Mouse (Mus musculus) hematopoietic stem cell, adult 5-6 weeks (primary cell): ENCODE data around the gene Cope. TPM values are rescaled to one million over a fixed set of nuclear protein-coding genes. Genes with fewer than 3 reads are reported as not detected.

Source experiments
- ATAC-seq, 2 experiments: fragments of 125-278 bp in 1 of 2; replicated peaks in 1 of 2; 2 replicates each; pipeline ENCODE4 v1.8.0; 2016 to 2017; ENCODE audit warnings: inconsistent platforms in 2 of 2, mild to moderate bottlenecking in 2 of 2, moderate number of reproducible peaks in 2 of 2, low read depth in 1 of 2, moderate TSS enrichment in 1 of 2; ENCODE audit not compliant: low FRiP score in 2 of 2, poor library complexity in 2 of 2, severe bottlenecking in 2 of 2, insufficient read depth in 1 of 2, low TSS enrichment in 1 of 2
- total RNA-seq: library from RNA; stranded (forward); fragments of 172-1452, 232-1000 nt; gene quantifications from 2 replicates; pipeline ENCODE4 v1.2.3, GENCODE M21; 2017

The Cope gene
- total RNA-seq, 1 experiment from 2014 or later = 63.0 TPM

GRCm38 (mm10) chr8:70361484-70362032 is 59.2 kb downstream of the Cope start:
- ATAC-seq = no peak

Other genes with a start within 250 kb of the Cope start
- gene Tm6sf2, start 229.6 kb upstream of the Cope start, total RNA-seq = 0.63 TPM in 1 of 2 replicates, not detected in the other
- gene Hapln4, start 219.1 kb upstream of the Cope start, total RNA-seq = 0.31 TPM in 1 of 2 replicates, not detected in the other
- not detected in 2 replicates for gene Ncan, start 181.6 kb upstream of the Cope start, total RNA-seq
- gene Nr2c2ap, start 171.2 kb upstream of the Cope start, total RNA-seq = 11.4 and 13.9 TPM in 2 replicates
- gene Rfxank, start 163.4 kb upstream of the Cope start, total RNA-seq = 6.8 and 22.8 TPM in 2 replicates
- gene Borcs8, start 163.0 kb upstream of the Cope start, total RNA-seq = 39.0 and 43.0 TPM in 2 replicates
- 0.25 TPM in 1 of 2 replicates, not detected in the other for gene Mef2b, start 162.8 kb upstream of the Cope start, total RNA-seq
- gene Tmem161a, start 130.2 kb upstream of the Cope start, total RNA-seq = 10.8 and 17.1 TPM in 2 replicates
- gene Slc25a42, start 90.2 kb upstream of the Cope start, total RNA-seq = 1.9 and 4.2 TPM in 2 replicates
- 52.8 and 62.7 TPM in 2 replicates for gene Sugp2, start 68.3 kb upstream of the Cope start, total RNA-seq
- gene Armc6, start 68.1 kb upstream of the Cope start, total RNA-seq = 3.4 and 4.3 TPM in 2 replicates
- gene Homer3, start 19.7 kb upstream of the Cope start, total RNA-seq = 21.1 and 38.2 TPM in 2 replicates
- gene Ddx49, start within 50 bp of the Cope start, total RNA-seq = 96.3 and 103 TPM in 2 replicates
- 1.2 TPM in 1 of 2 replicates, not detected in the other for gene Cers1, start 13.3 kb downstream of the Cope start, total RNA-seq
- not detected in 2 replicates for gene Gdf1, start 27.3 kb downstream of the Cope start, total RNA-seq
- gene Upf1, start 50.8 kb downstream of the Cope start, total RNA-seq = 27.1 and 34.1 TPM in 2 replicates
- gene Comp, start 71.0 kb downstream of the Cope start, total RNA-seq = 0.44 and 4.1 TPM in 2 replicates
- gene Crtc1, start 137.1 kb downstream of the Cope start, total RNA-seq = 5.9 and 7.1 TPM in 2 replicates
- gene Klhl26, start 174.4 kb downstream of the Cope start, total RNA-seq = 7.8 and 7.9 TPM in 2 replicates
- 0.20 TPM in 1 of 2 replicates, not detected in the other for gene Tmem59l, start 184.8 kb downstream of the Cope start, total RNA-seq
- not detected in 2 replicates for gene Crlf1, start 190.6 kb downstream of the Cope start, total RNA-seq
- 32.8 and 38.3 TPM in 2 replicates for gene Rex1bd, start 204.2 kb downstream of the Cope start, total RNA-seq
- 2,498 and 4,881 TPM in 2 replicates for gene Uba52, start 208.3 kb downstream of the Cope start, total RNA-seq
- gene Fkbp8, start 225.2 kb downstream of the Cope start, total RNA-seq = 112 and 114 TPM in 2 replicates
- gene Kxd1, start 225.4 kb downstream of the Cope start, total RNA-seq = 66.1 and 70.0 TPM in 2 replicates
- 9.2 and 14.3 TPM in 2 replicates for gene Ell, start 236.9 kb downstream of the Cope start, total RNA-seq